Mouse (Mus musculus) cerebellum, adult 2 months (tissue): ENCODE measurements at regions not wholly inside any gene's neighbourhood (a gene's known extent, or its start where the extent isn't known, plus 50 kb on each side); places are given as distances from the start of the nearest gene placed in this dataset.

Source experiments
- CTCF ChIP-seq: fragments of 200-500 bp; IDR thresholded peaks from 2 replicates; pipeline ENCODE4 v1.5.1; 2011; ENCODE audit warnings: low read depth, mild to moderate bottlenecking, control low read depth, low read length, moderate library complexity, borderline replicate concordance; ENCODE audit not compliant: insufficient read depth
- POLR2A ChIP-seq: fragments of 200-500 bp; IDR thresholded peaks from 2 replicates; pipeline ENCODE4 v1.6.1; 2011; ENCODE audit warnings: low read length, control low read depth, borderline replicate concordance; ENCODE audit not compliant: insufficient read depth

DNA sequence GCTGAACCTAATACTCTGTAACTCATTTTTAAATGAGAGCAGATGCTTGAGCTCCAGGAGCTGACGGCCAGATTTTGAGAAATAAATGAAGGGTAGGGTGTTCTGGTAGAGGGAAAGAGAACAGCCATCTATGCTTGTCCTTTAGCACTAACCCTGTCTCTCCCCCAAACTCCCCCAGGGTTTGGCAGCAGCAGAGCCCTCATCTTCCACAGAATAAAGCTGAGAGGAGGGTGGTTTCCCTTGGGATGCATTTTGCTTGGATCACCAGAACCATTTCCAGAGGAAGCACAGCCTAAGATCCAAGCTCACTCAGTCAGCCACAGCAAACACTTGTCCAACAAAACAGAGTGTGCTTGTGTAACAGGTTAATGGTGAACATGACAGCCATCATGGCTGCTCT lies 464.8 kb upstream of the Marcks start:
- TF ChIP-seq CTCF (no peak), POLR2A (no peak)
